Mouse (Mus musculus): ENCODE data around the gene Rtn4rl2. TPM values are rescaled to one million over a fixed set of nuclear protein-coding genes. Genes with fewer than 3 reads are reported as not detected.

The Rtn4rl2 gene
- total RNA-seq, 2 experiments from 2014 or later: 85.9 to 88.8 TPM

GRCm38 (mm10) chr2:84895495-84896198 is 9.1 kb upstream of the Rtn4rl2 start:
- H3K4me3 ChIP-seq: no peak overlapping the region
- no peak for DNase-seq (ENCODE audit: low spot score in 2 of 2)
- H3K27ac ChIP-seq: no peak overlapping the region
- TF ChIP-seq CTCF (conservative IDR thresholded peaks at IDR 0.05): no peak

GRCm38 (mm10) chr2:84893359-84893758 is 6.8 kb upstream of the Rtn4rl2 start:
- DNase-seq (ENCODE audit: low spot score in 2 of 2): no peak

GRCm38 (mm10) chr2:84890045-84890340 is 3.5 kb upstream of the Rtn4rl2 start:
- peak; percentile 83 for TF ChIP-seq CTCF (conservative IDR thresholded peaks at IDR 0.05)
- no peak overlapping the region for H3K4me3 ChIP-seq
- H3K27ac ChIP-seq: peak overlapping the region; percentile 86; the same call in 1 of the 2 replicates
- peak; percentile 76 to 83 for DNase-seq (ENCODE audit: low spot score in 2 of 2)

More at GRCm38 (mm10) chr2:84893359-84893758, 6.8 kb upstream of the Rtn4rl2 start:
- peak overlapping the region; percentile 91 for H3K27ac ChIP-seq
- peak overlapping the region; percentile 26; the same call in 1 of the 2 replicates for H3K4me3 ChIP-seq
- TF ChIP-seq CTCF (conservative IDR thresholded peaks at IDR 0.05): no peak

GRCm38 (mm10) chr2:84889316-84890044 is 3.0 kb upstream of the Rtn4rl2 start:
- no peak for DNase-seq (ENCODE audit: low spot score in 2 of 2)
- no peak for TF ChIP-seq CTCF (conservative IDR thresholded peaks at IDR 0.05)
- peak overlapping the region; percentile 37; the same call in 1 of the 2 replicates for H3K4me3 ChIP-seq
- peak overlapping the region; percentile 86 for H3K27ac ChIP-seq

GRCm38 (mm10) chr2:84888657-84889315 is 2.3 kb upstream of the Rtn4rl2 start:
- TF ChIP-seq CTCF (conservative IDR thresholded peaks at IDR 0.05): peak; percentile 79
- peak overlapping the region; percentile 37 for H3K4me3 ChIP-seq
- peak; percentile 88 for DNase-seq (ENCODE audit: low spot score in 2 of 2)
- H3K27ac ChIP-seq: peak overlapping the region; percentile 86

- peak; percentile 62 to 73 for DNase-seq (ENCODE audit: low spot score in 2 of 2)
- Histone ChIP-seq H3K27ac (peak overlapping the region; percentile 91), H3K4me3 (peak overlapping the region; percentile 87)
- TF ChIP-seq CTCF (conservative IDR thresholded peaks at IDR 0.05): peak; percentile 62
Observed at GRCm38 (mm10) chr2:84887411-84888271, 1.1 kb upstream of the Rtn4rl2 start.

GRCm38 (mm10) chr2:84886821-84887281 is 341 bp upstream of the Rtn4rl2 start:
- DNase-seq (ENCODE audit: low spot score in 2 of 2): peak in 1 of 2 experiments; percentile 58
- Histone ChIP-seq H3K27ac (peak overlapping the region; percentile 95), H3K4me3 (peak overlapping the region; percentile 87)
- no peak for TF ChIP-seq CTCF (conservative IDR thresholded peaks at IDR 0.05)

GRCm38 (mm10) chr2:84885084-84886055 is 1.1 kb downstream of the Rtn4rl2 start:
- no peak for TF ChIP-seq CTCF (conservative IDR thresholded peaks at IDR 0.05)
- Histone ChIP-seq H3K27ac (peak overlapping the region; percentile 95), H3K4me3 (peak overlapping the region; percentile 87)
- DNase-seq (ENCODE audit: low spot score in 2 of 2): peak in 1 of 2 experiments; percentile 11

- peak overlapping the region; percentile 95 for H3K27ac ChIP-seq
- H3K4me3 ChIP-seq: peak overlapping the region; percentile 87
- peak; percentile 48 for TF ChIP-seq CTCF (conservative IDR thresholded peaks at IDR 0.05)
- no peak for DNase-seq (ENCODE audit: low spot score in 2 of 2)
Observed at GRCm38 (mm10) chr2:84884611-84885010, 1.9 kb downstream of the Rtn4rl2 start.

- Histone ChIP-seq H3K4me3 (peak overlapping the region; percentile 87), H3K27ac (peak overlapping the region; percentile 95)
- no peak for TF ChIP-seq CTCF (conservative IDR thresholded peaks at IDR 0.05)
- no peak for DNase-seq (ENCODE audit: low spot score in 2 of 2)
Observed at GRCm38 (mm10) chr2:84883942-84884341, 2.6 kb downstream of the Rtn4rl2 start.

GRCm38 (mm10) chr2:84883530-84883929 is 3.0 kb downstream of the Rtn4rl2 start:
- TF ChIP-seq CTCF (conservative IDR thresholded peaks at IDR 0.05): no peak
- DNase-seq (ENCODE audit: low spot score in 2 of 2): no peak
- Histone ChIP-seq H3K27ac (peak overlapping the region; percentile 95), H3K4me3 (peak overlapping the region; percentile 87)

All from layer of hippocampus, adult 2 months (tissue).